ENCODE assay signal across 18 mouse cellular contexts in the genomic region with DNA sequence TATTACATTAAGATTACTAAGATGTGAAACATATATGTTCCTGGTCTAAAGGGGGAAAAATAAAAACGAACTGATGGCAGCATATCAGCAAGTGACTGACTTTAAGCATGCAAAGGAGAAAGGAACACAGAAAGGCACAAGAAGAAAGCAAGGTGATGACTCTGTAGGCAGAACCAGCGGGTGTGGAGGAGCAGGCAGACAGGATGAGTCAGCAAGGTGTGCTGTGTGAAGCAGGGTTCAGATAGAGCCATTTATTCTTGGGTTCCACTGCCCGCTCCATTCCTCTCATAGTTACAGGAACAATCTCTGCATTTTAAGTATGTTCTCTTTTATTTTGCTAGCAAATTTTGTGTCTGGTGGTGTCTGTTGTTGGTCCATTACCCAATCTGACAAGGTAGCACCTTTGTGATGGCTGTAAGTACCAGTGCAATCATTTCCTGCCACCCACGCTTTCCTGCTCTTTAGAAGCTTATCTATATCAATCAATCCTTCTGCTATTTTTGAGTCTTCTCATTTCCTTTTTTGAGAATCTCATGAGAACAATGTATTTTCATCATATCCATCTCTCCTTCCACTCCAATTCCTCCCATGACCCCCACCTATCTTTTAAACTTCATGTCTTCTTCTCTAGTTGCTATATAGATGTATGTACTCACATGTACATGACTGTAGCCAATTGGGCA. TPM values are rescaled to one million over a fixed set of nuclear protein-coding genes. Genes with fewer than 3 reads are reported as not detected.
A peak's percentile ranks its signal among the peaks of the same experiment; 100 is the strongest.
DNase-seq lines count a peak whose midpoint lies in the region; TF ChIP-seq lines count a peak whose summit lies in the region.
"Had no signal": no experiment of that assay in that cellular context is flagged by ENCODE, and none has a peak within 500 bp of the region (broad histone marks: within the 10 kb centered on the region; RNA-seq: fewer than 3 reads in every experiment).

No protein-coding gene starts in this region.

- peaks cover 22% of the 10 kb centered on the region for H3K36me3 ChIP-seq in spleen, adult 2 months (ENCODE audit: control insufficient read depth, insufficient read depth, low read length)
- H3K36me3 ChIP-seq in small intestine, adult 2 months (ENCODE audit: control insufficient read depth, insufficient read depth, low read length): peaks cover 22% of the 10 kb centered on the region

- no peaks in the 10 kb centered on the region for H3K27me3 ChIP-seq in spleen, adult 2 months (ENCODE audit: control insufficient read depth, insufficient read depth, low read length)
- H3K27me3 ChIP-seq in small intestine, adult 2 months (ENCODE audit: control insufficient read depth, insufficient read depth, low read length): no peaks in the 10 kb centered on the region
- H3K27me3 ChIP-seq: liver, embryonic 13.5 days; megakaryocyte, embryonic 14.5 days; neural tube, embryonic 15.5 days had no signal

- peak overlapping the region; percentile 5 for H3K27ac ChIP-seq in spleen, adult 2 months (ENCODE audit: insufficient read depth, low read length)
- H3K27ac ChIP-seq in small intestine, adult 2 months (ENCODE audit: insufficient read depth, low read depth, low read length): peak overlapping the region; percentile 47
- H3K27ac ChIP-seq: limb, embryonic 10.5 days; liver, embryonic 13.5 days; neural tube, embryonic 15.5 days had no signal

- TF ChIP-seq POLR2A in spleen, adult 2 months (IDR thresholded peaks at IDR 0.05; ENCODE audit: low read depth, low read length): no peak
- no peak for TF ChIP-seq POLR2A in small intestine, adult 2 months (IDR thresholded peaks at IDR 0.05; ENCODE audit: low read depth, low read length)

- no peak for TF ChIP-seq CTCF in spleen, adult 2 months (IDR thresholded peaks at IDR 0.05; ENCODE audit: extremely low read depth, insufficient read depth, insufficient read length, insufficient replicate concordance)
- TF ChIP-seq CTCF in small intestine, adult 2 months (IDR thresholded peaks at IDR 0.05; ENCODE audit: extremely low read depth, insufficient read length, insufficient replicate concordance, low read depth, low read length): no peak

- H3K4me1 ChIP-seq in spleen, adult 2 months (ENCODE audit: control insufficient read depth, insufficient read depth, insufficient read length): peaks cover 2% of the 10 kb centered on the region; the same call in 1 of the 2 replicates
- no peaks in the 10 kb centered on the region for H3K4me1 ChIP-seq in small intestine, adult 2 months (ENCODE audit: control insufficient read depth, insufficient read depth, insufficient read length, low read length)
- H3K4me1 ChIP-seq: limb, embryonic 10.5 days; neural tube, embryonic 15.5 days had no signal

- 59% methylated on average over 4 of the region's 4 CpGs for WGBS in spleen, adult 2 months
- 52% methylated on average over 4 of the region's 4 CpGs for WGBS in small intestine, adult 2 months

- no peak overlapping the region for H3K4me3 ChIP-seq in spleen, adult 2 months (ENCODE audit: extremely low read depth, insufficient read depth, insufficient read length)
- no peak overlapping the region for H3K4me3 ChIP-seq in small intestine, adult 2 months (ENCODE audit: low read depth, low read length)
- H3K4me3 ChIP-seq: erythroblast, embryonic 14.5 days; limb, embryonic 10.5 days; liver, embryonic 13.5 days; megakaryocyte, embryonic 14.5 days; neural tube, embryonic 15.5 days had no signal

- DNase-seq in spleen, adult 2 months (ENCODE audit: low read depth in 1 of 2, low spot score in 2 of 2): peak; percentile 13 to 35
- DNase-seq in spleen, postnatal 14 days (ENCODE audit: low spot score in 2 of 2): no peak
- peak; percentile 89 for DNase-seq in CD4-positive, CD25-positive, alpha-beta regulatory T cell, adult 2 months (ENCODE audit: low read depth, low spot score)
- peak; percentile 75 for DNase-seq in T-cell, adult 2 months (ENCODE audit: low spot score)
- DNase-seq in urinary bladder, adult 2 months (ENCODE audit: low spot score): no peak
- no peak for DNase-seq in embryo, embryonic 10.5 days (ENCODE audit: low spot score)
- DNase-seq: adrenal gland, postnatal 14 days; cerebellum, adult 8-10 months; embryo, embryonic 11 days; forebrain, postnatal 0 days; gastrocnemius, postnatal 14 days; heart, postnatal 36 days; liver, embryonic 13.5 days had no signal

RNA-seq across cellular contexts. Expression of gene Fam8a1, which starts 21.4 kb away (rescaled TPM):
- 5.5 and 9.8 TPM in 2 replicates for polyA plus RNA-seq in spleen, adult 2 months (2012; rRNA removed)
- polyA plus RNA-seq in small intestine, adult 2 months (2012; rRNA removed): 26.9 and 57.0 TPM in 2 replicates
- 52.6 and 56.8 TPM in 2 replicates for polyA plus RNA-seq in urinary bladder, adult 2 months (2012; rRNA removed)

RNA-seq across cellular contexts. Expression of gene Nup153, which starts 37.0 kb away (rescaled TPM):
- polyA plus RNA-seq in spleen, adult 2 months (2012; rRNA removed): 63.8 and 70.8 TPM in 2 replicates
- polyA plus RNA-seq in small intestine, adult 2 months (2012; rRNA removed): 23.0 and 32.5 TPM in 2 replicates
- polyA plus RNA-seq in urinary bladder, adult 2 months (2012; rRNA removed): 31.2 and 36.7 TPM in 2 replicates

Comparison
In these comparisons a context has a peak if more than half of its experiments do, and no peak if none do; other contexts are left out.
1. DNase-seq: peak in spleen, adult 2 months (2 of 2), CD4-positive, CD25-positive, alpha-beta regulatory T cell, adult 2 months (single experiment) and T-cell, adult 2 months (single experiment); none in spleen, postnatal 14 days (0 of 2), urinary bladder, adult 2 months (single experiment) and embryo, embryonic 10.5 days (single experiment).